Mouse (Mus musculus) embryonic facial prominence, embryonic 12.5 days (tissue): ENCODE measurements around the gene Myo16. TPM values are rescaled to one million over a fixed set of nuclear protein-coding genes. Genes with fewer than 3 reads are reported as not detected.

Source experiments
- ATAC-seq: fragments of 200-750 bp; cut with Nextera tagmentation; 2 replicates; pipeline ENCODE4 v1.8.0; 2017; ENCODE audit not compliant: insufficient number of reproducible peaks, insufficient read depth, low FRiP score, low TSS enrichment
- H3K27ac ChIP-seq: fragments of 300-500 bp; sonication (generic); 2 replicates; pipeline ENCODE4 v1.5.1; 2016; ENCODE audit warnings: mild to moderate bottlenecking
- H3K27me3 ChIP-seq: fragments of 300-500 bp; sonication (generic); 2 replicates; pipeline ENCODE4 v1.6.1; 2016; ENCODE audit warnings: mild to moderate bottlenecking, moderate library complexity
- H3K36me3 ChIP-seq: fragments of 300-500 bp; sonication (generic); 2 replicates; pipeline ENCODE4 v1.6.1; 2016; ENCODE audit warnings: mild to moderate bottlenecking
- H3K4me1 ChIP-seq: fragments of 300-500 bp; sonication (generic); 2 replicates; pipeline ENCODE4 v1.6.1; 2016
- H3K4me2 ChIP-seq: fragments of 300-500 bp; sonication (generic); replicated peaks from 2 replicates; pipeline ENCODE4 v1.6.1; 2016; ENCODE audit warnings: mild to moderate bottlenecking, moderate library complexity
- H3K4me3 ChIP-seq: fragments of 300-500 bp; sonication (generic); 2 replicates; pipeline ENCODE4 v1.5.1; 2016; ENCODE audit warnings: mild to moderate bottlenecking
- H3K9ac ChIP-seq: fragments of 300-500 bp; sonication (generic); 2 replicates; pipeline ENCODE4 v1.6.1; 2016; ENCODE audit warnings: mild to moderate bottlenecking, moderate library complexity
- H3K9me3 ChIP-seq: fragments of 300-500 bp; sonication (generic); 2 replicates; pipeline ENCODE4 v1.6.1; 2016; ENCODE audit warnings: mild to moderate bottlenecking, moderate library complexity
- WGBS: fragments of 180-500 bp; shearing (Covaris S2); methylation state at CpG from one replicate; pipeline ENCODE4 v1.1.7; 2016; 5-methylcytosine and 5-hydroxymethylcytosine counted together
- polyA plus RNA-seq: library from polyadenylated mRNA; unstranded; fragments of >200 nt; fragmentation: Nextera tagmentation; extraction: Ambion mirVana; gene quantifications from 2 replicates; pipeline ENCODE4 v1.2.1, GENCODE M21; 2016

Myo16 gene
- polyA plus RNA-seq, 1 experiment from 2014 or later: 0.67 TPM

- no peak overlapping the region for H3K4me3 ChIP-seq
- ATAC-seq: no peak
- H3K27me3 ChIP-seq: no peaks in the 10 kb centered on the region
- H3K4me1 ChIP-seq: no peaks in the 10 kb centered on the region
- WGBS: 76% methylated on average over 12 of the region's 12 CpGs
- H3K27ac ChIP-seq: no peak overlapping the region
- H3K36me3 ChIP-seq: no peaks in the 10 kb centered on the region
- no peak overlapping the region for H3K9ac ChIP-seq
- H3K9me3 ChIP-seq: no peaks in the 10 kb centered on the region
- no peak overlapping the region for H3K4me2 ChIP-seq
Observed at GRCm38 (mm10) chr8:10416806-10417205, 263.1 kb downstream of the Myo16 start.

GRCm38 (mm10) chr8:10417281-10417680, 263.6 kb downstream of the Myo16 start:
- no peaks in the 10 kb centered on the region for H3K9me3 ChIP-seq
- WGBS: 87% methylated on average over 6 of the region's 6 CpGs

DNA sequence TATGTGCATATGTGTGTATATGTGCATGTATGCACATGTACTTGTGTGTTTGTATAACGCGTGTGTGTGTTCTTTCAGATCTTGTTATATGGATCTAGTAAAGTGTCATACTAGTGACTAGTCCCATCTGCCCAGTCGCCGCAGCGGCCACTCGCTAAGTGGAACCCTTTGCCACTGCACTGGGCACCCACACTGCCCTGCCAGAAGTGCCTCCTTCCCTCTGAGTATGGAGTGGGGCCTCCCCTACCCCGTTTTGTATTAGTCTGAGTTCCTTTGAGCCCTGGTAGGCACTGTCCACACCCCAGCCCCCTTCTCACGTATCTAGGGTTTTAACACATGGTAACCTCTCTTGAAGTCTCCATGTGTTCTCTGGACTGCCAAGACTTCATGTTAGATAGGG, 264.3 kb downstream of the Myo16 start:
- Histone ChIP-seq H3K27ac (no peak overlapping the region), H3K4me3 (no peak overlapping the region)
- WGBS: 85% methylated on average over 8 of the region's 8 CpGs

More at GRCm38 (mm10) chr8:10417281-10417680, 263.6 kb downstream of the Myo16 start:
- Histone ChIP-seq H3K4me1 (no peaks in the 10 kb centered on the region), H3K27me3 (no peaks in the 10 kb centered on the region), H3K4me3 (no peak overlapping the region), H3K9ac (no peak overlapping the region), H3K36me3 (no peaks in the 10 kb centered on the region), H3K27ac (no peak overlapping the region), H3K4me2 (no peak overlapping the region)
- ATAC-seq: no peak

GRCm38 (mm10) chr8:10418971-10419370, 265.3 kb downstream of the Myo16 start:
- no peaks in the 10 kb centered on the region for H3K27me3 ChIP-seq
- H3K4me2 ChIP-seq: no peak overlapping the region
- ATAC-seq: no peak
- no peak overlapping the region for H3K4me3 ChIP-seq
- no peaks in the 10 kb centered on the region for H3K36me3 ChIP-seq
- no peaks in the 10 kb centered on the region for H3K4me1 ChIP-seq
- H3K9me3 ChIP-seq: no peaks in the 10 kb centered on the region
- no peak overlapping the region for H3K27ac ChIP-seq
- whole genome bisulfite sequencing: 78% methylated on average over 7 of the region's 7 CpGs
- H3K9ac ChIP-seq: no peak overlapping the region

More for the DNA sequence above, 264.3 kb downstream of the Myo16 start:
- H3K9me3 ChIP-seq: no peaks in the 10 kb centered on the region
- H3K4me1 ChIP-seq: no peaks in the 10 kb centered on the region
- H3K4me2 ChIP-seq: no peak overlapping the region
- no peaks in the 10 kb centered on the region for H3K27me3 ChIP-seq
- H3K36me3 ChIP-seq: no peaks in the 10 kb centered on the region
- ATAC-seq: no peak
- H3K9ac ChIP-seq: no peak overlapping the region

GRCm38 (mm10) chr8:10419726-10420125, 266.0 kb downstream of the Myo16 start:
- H3K4me2 ChIP-seq: no peak overlapping the region
- no peaks in the 10 kb centered on the region for H3K4me1 ChIP-seq
- H3K27ac ChIP-seq: no peak overlapping the region
- H3K9ac ChIP-seq: no peak overlapping the region
- no peaks in the 10 kb centered on the region for H3K36me3 ChIP-seq
- H3K9me3 ChIP-seq: no peaks in the 10 kb centered on the region
- ATAC-seq: no peak
- H3K4me3 ChIP-seq: no peak overlapping the region
- H3K27me3 ChIP-seq: no peaks in the 10 kb centered on the region
- 69% methylated on average over 4 of the region's 4 CpGs for WGBS

- H3K36me3 ChIP-seq: no peaks in the 10 kb centered on the region
- H3K4me3 ChIP-seq: no peak overlapping the region
- no peaks in the 10 kb centered on the region for H3K27me3 ChIP-seq
- H3K4me1 ChIP-seq: no peaks in the 10 kb centered on the region
- no peaks in the 10 kb centered on the region for H3K9me3 ChIP-seq
- no peak overlapping the region for H3K27ac ChIP-seq
- ATAC-seq: no peak
- H3K4me2 ChIP-seq: no peak overlapping the region
- 73% methylated on average over 6 of the region's 6 CpGs for WGBS
- no peak overlapping the region for H3K9ac ChIP-seq
Observed at GRCm38 (mm10) chr8:10420551-10420950, 266.8 kb downstream of the Myo16 start.

- Histone ChIP-seq H3K4me3 (no peak overlapping the region), H3K36me3 (no peaks in the 10 kb centered on the region), H3K27ac (no peak overlapping the region), H3K9me3 (no peaks in the 10 kb centered on the region), H3K9ac (no peak overlapping the region), H3K4me2 (no peak overlapping the region), H3K4me1 (no peaks in the 10 kb centered on the region), H3K27me3 (no peaks in the 10 kb centered on the region)
- 86% methylated on average over 9 of the region's 9 CpGs for WGBS
- ATAC-seq: no peak
Observed at GRCm38 (mm10) chr8:10421516-10422090, 267.9 kb downstream of the Myo16 start.

DNA sequence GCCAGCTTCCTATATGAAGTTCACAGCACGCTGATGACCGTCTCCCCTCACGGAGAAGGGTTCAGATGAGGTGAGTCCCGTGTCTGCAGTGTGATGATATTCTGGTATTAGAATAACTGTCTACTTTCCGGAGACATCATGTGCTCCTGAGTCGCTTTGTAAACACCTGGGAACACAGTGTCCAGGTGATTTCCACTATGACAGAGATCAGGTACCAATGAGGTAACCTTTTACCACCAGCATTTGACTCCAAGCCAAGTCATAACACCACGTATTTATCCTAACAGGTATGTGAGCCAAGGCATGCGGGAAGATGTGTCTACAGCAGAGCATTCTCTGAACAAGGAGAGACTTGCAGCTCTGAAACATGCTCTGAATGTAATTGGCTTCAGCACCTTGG, 281.8 kb downstream of the Myo16 start:
- H3K4me3 ChIP-seq: no peak overlapping the region
- H3K36me3 ChIP-seq: no peaks in the 10 kb centered on the region
- 86% methylated on average over 8 of the region's 8 CpGs for WGBS
- H3K27ac ChIP-seq: no peak overlapping the region
- H3K4me2 ChIP-seq: no peak overlapping the region
- H3K9me3 ChIP-seq: no peaks in the 10 kb centered on the region
- H3K4me1 ChIP-seq: peaks cover 9% of the 10 kb centered on the region; the same call in 1 of the 2 replicates
- no peak overlapping the region for H3K9ac ChIP-seq
- ATAC-seq: no peak
- H3K27me3 ChIP-seq: no peaks in the 10 kb centered on the region

GRCm38 (mm10) chr8:10438772-10439171, 285.1 kb downstream of the Myo16 start:
- Histone ChIP-seq H3K9ac (no peak overlapping the region), H3K27ac (no peak overlapping the region), H3K36me3 (no peaks in the 10 kb centered on the region), H3K4me1 (peaks cover 9% of the 10 kb centered on the region; the same call in 1 of the 2 replicates), H3K4me2 (no peak overlapping the region), H3K27me3 (no peaks in the 10 kb centered on the region), H3K4me3 (no peak overlapping the region), H3K9me3 (no peaks in the 10 kb centered on the region)
- ATAC-seq: no peak
- WGBS: 15% methylated on average over 11 of the region's 11 CpGs

DNA sequence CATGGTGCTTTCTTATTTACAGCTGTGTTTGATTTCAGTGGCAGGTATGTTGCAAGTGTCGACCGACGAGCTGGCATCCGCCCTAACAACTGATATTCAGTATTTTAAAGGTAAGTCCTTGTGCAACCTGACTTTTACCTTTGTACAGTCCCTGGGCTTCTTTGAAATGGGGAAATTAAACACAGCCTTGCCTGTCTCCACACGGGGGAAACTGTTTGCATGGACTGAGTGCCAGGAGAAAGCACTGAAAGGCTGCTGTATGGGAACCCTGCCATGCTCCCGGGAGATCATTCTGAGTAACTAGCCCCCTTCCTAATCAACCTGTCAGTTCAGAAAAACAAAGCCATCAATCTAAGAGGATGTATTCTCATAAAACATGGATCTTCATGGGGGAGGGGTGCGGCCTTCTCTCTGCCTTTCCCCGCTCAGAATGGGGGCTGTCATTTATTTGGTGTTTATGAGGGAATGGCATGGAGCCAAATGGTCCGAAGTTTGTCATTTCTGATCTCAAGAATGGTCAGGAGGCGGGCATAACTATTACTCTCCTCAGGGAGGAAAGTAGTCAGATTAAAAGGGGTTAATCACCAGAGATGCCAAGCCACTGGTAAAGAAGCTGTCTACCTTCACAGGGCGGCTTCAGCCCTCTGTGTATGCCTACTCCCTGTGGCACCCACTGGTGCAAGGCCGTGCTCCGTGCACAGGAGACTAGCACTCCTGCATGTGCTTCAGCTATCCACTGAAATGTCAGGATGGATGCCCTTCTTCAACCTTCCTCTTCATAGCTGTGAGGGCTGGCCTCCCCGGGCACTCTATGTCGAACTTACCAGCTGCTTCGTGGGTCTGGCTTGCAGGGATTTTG, 286.1 kb downstream of the Myo16 start:
- Histone ChIP-seq H3K4me1 (peaks cover 9% of the 10 kb centered on the region; the same call in 1 of the 2 replicates), H3K9me3 (no peaks in the 10 kb centered on the region), H3K27ac (no peak overlapping the region), H3K4me3 (no peak overlapping the region), H3K4me2 (no peak overlapping the region), H3K27me3 (no peaks in the 10 kb centered on the region), H3K9ac (no peak overlapping the region), H3K36me3 (no peaks in the 10 kb centered on the region)
- WGBS: 72% methylated on average over 16 of the region's 16 CpGs
- no peak for ATAC-seq

DNA sequence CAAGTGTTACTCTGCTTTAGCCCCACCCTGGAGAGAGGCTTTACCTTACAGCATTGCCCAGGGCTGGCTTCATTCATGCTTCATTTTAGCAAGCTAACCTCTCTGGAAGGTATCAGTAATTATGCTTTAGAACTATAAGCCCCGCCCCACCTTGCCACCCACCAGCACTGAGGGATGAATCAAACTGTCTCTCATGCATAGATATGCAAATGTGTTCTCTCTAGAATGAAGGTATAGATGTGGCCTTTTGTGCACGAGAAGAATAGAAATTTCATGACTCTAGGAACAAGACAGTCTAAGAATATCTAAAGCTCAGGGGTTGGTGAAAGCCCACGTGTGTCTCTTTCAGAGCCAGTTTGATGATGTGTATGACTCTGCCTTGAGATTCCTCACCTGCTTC, 288.9 kb downstream of the Myo16 start:
- WGBS: 76% methylated on average over 3 of the region's 3 CpGs
- Histone ChIP-seq H3K9ac (no peak overlapping the region), H3K27ac (no peak overlapping the region), H3K9me3 (no peaks in the 10 kb centered on the region), H3K4me1 (peaks cover 9% of the 10 kb centered on the region; the same call in 1 of the 2 replicates), H3K27me3 (no peaks in the 10 kb centered on the region), H3K4me3 (no peak overlapping the region), H3K4me2 (no peak overlapping the region), H3K36me3 (no peaks in the 10 kb centered on the region)
- no peak for ATAC-seq

GRCm38 (mm10) chr8:10445011-10445410, 291.3 kb downstream of the Myo16 start:
- H3K36me3 ChIP-seq: no peaks in the 10 kb centered on the region
- H3K4me2 ChIP-seq: no peak overlapping the region
- H3K27me3 ChIP-seq: no peaks in the 10 kb centered on the region
- H3K9me3 ChIP-seq: no peaks in the 10 kb centered on the region
- no peak overlapping the region for H3K4me3 ChIP-seq
- 89% methylated on average over 7 of the region's 7 CpGs for WGBS
- no peak overlapping the region for H3K27ac ChIP-seq
- no peak overlapping the region for H3K9ac ChIP-seq
- ATAC-seq: no peak
- 0 out of 2 replicates have a peak, but pooled peaks cover 2% of the 10 kb centered on the region for H3K4me1 ChIP-seq
